Mouse (Mus musculus) heart, embryonic 10.5 days (tissue): ENCODE results near the gene Evc2. TPM values are rescaled to one million over a fixed set of nuclear protein-coding genes. Genes with fewer than 3 reads are reported as not detected.

Experiments used
- DNase-seq: peaks from one replicate; pipeline ENCODE4 v3.0.0-alpha.2; 2017; ENCODE audit warnings: low spot score
- H3K27ac ChIP-seq: fragments of 300-500 bp; sonication (generic); 2 replicates; pipeline ENCODE4 v1.5.1; 2016; ENCODE audit warnings: mild to moderate bottlenecking
- H3K27me3 ChIP-seq: fragments of 300-500 bp; sonication (generic); 2 replicates; pipeline ENCODE4 v1.6.1; 2016; ENCODE audit warnings: mild to moderate bottlenecking; ENCODE audit not compliant: poor library complexity, insufficient read depth, severe bottlenecking
- H3K36me3 ChIP-seq: fragments of 300-500 bp; sonication (generic); 2 replicates; pipeline ENCODE4 v1.6.1; 2016; ENCODE audit warnings: mild to moderate bottlenecking, moderate library complexity
- H3K4me1 ChIP-seq: fragments of 300-500 bp; sonication (generic); 2 replicates; pipeline ENCODE4 v1.6.1; 2016; ENCODE audit warnings: mild to moderate bottlenecking
- H3K4me3 ChIP-seq: fragments of 300-500 bp; sonication (generic); 2 replicates; pipeline ENCODE4 v1.5.1; 2016; ENCODE audit warnings: mild to moderate bottlenecking, moderate library complexity
- H3K9me3 ChIP-seq: fragments of 300-500 bp; sonication (generic); 2 replicates; pipeline ENCODE4 v1.6.1; 2016; ENCODE audit warnings: mild to moderate bottlenecking, moderate library complexity
- WGBS: fragments of 180-500 bp; shearing (Covaris S2); methylation state at CpG from one replicate; pipeline ENCODE4 v1.1.7; 2016; 5-methylcytosine and 5-hydroxymethylcytosine counted together
- polyA plus RNA-seq: library from polyadenylated mRNA; unstranded; fragments of >200 nt; fragmentation: Nextera tagmentation; extraction: Ambion mirVana; gene quantifications from 2 replicates; pipeline ENCODE4 v1.2.1, GENCODE M21; 2016

Evc2 gene
- polyA plus RNA-seq, 1 experiment from 2014 or later: 14.9 TPM

- Histone ChIP-seq H3K27ac (no peak overlapping the region), H3K4me1 (no peaks in the 10 kb centered on the region; the same call in 1 of the 2 replicates), H3K27me3 (no peaks in the 10 kb centered on the region), H3K36me3 (no peaks in the 10 kb centered on the region), H3K4me3 (no peak overlapping the region), H3K9me3 (no peaks in the 10 kb centered on the region; the same call in 1 of the 2 replicates)
- DNase-seq: no peak
- 91% methylated on average over 2 of the region's 2 CpGs for WGBS
Observed at GRCm38 (mm10) chr5:37457831-37458230, 119.5 kb downstream of the Evc2 start.

GRCm38 (mm10) chr5:37458236-37458635, 119.9 kb downstream of the Evc2 start:
- no peak overlapping the region for H3K4me3 ChIP-seq
- no peaks in the 10 kb centered on the region; the same call in 1 of the 2 replicates for H3K9me3 ChIP-seq
- H3K27me3 ChIP-seq: no peaks in the 10 kb centered on the region
- no peak for DNase-seq
- no peaks in the 10 kb centered on the region for H3K36me3 ChIP-seq
- H3K4me1 ChIP-seq: no peaks in the 10 kb centered on the region; the same call in 1 of the 2 replicates
- no peak overlapping the region for H3K27ac ChIP-seq
- 77% methylated on average over 2 of the region's 2 CpGs for WGBS

- no peaks in the 10 kb centered on the region for H3K36me3 ChIP-seq
- H3K27me3 ChIP-seq: no peaks in the 10 kb centered on the region
- peaks cover 8% of the 10 kb centered on the region; the same call in 1 of the 2 replicates for H3K4me1 ChIP-seq
- H3K4me3 ChIP-seq: no peak overlapping the region
- H3K9me3 ChIP-seq: no peaks in the 10 kb centered on the region
- no peak for DNase-seq
- no peak overlapping the region for H3K27ac ChIP-seq
- WGBS: 90% methylated on average over 10 of the region's 10 CpGs
Observed at GRCm38 (mm10) chr5:37465461-37465860, 127.2 kb downstream of the Evc2 start.

GRCm38 (mm10) chr5:37467646-37468045, 129.3 kb downstream of the Evc2 start:
- Histone ChIP-seq H3K4me3 (no peak overlapping the region), H3K9me3 (no peaks in the 10 kb centered on the region), H3K36me3 (no peaks in the 10 kb centered on the region), H3K27ac (no peak overlapping the region), H3K27me3 (no peaks in the 10 kb centered on the region), H3K4me1 (peaks cover 8% of the 10 kb centered on the region; the same call in 1 of the 2 replicates)
- no peak for DNase-seq
- 61% methylated on average over 2 of the region's 2 CpGs for WGBS

GRCm38 (mm10) chr5:37469031-37469430, 130.7 kb downstream of the Evc2 start:
- Histone ChIP-seq H3K9me3 (no peaks in the 10 kb centered on the region), H3K27me3 (no peaks in the 10 kb centered on the region), H3K27ac (no peak overlapping the region), H3K4me1 (peaks cover 8% of the 10 kb centered on the region; the same call in 1 of the 2 replicates), H3K4me3 (no peak overlapping the region), H3K36me3 (no peaks in the 10 kb centered on the region)
- no peak for DNase-seq
- 68% methylated on average over 5 of the region's 5 CpGs for WGBS

GRCm38 (mm10) chr5:37471584-37471983, 133.3 kb downstream of the Evc2 start:
- no peaks in the 10 kb centered on the region for H3K9me3 ChIP-seq
- H3K36me3 ChIP-seq: no peaks in the 10 kb centered on the region
- WGBS: 76% methylated on average over 4 of the region's 4 CpGs
- no peak for DNase-seq
- no peaks in the 10 kb centered on the region for H3K27me3 ChIP-seq
- no peak overlapping the region for H3K4me3 ChIP-seq
- H3K4me1 ChIP-seq: no peaks in the 10 kb centered on the region
- no peak overlapping the region for H3K27ac ChIP-seq

- Histone ChIP-seq H3K9me3 (no peaks in the 10 kb centered on the region), H3K4me1 (no peaks in the 10 kb centered on the region), H3K4me3 (no peak overlapping the region), H3K27ac (no peak overlapping the region), H3K27me3 (no peaks in the 10 kb centered on the region), H3K36me3 (no peaks in the 10 kb centered on the region)
- 73% methylated on average over 3 of the region's 3 CpGs for WGBS
- no peak for DNase-seq
Observed at GRCm38 (mm10) chr5:37472025-37472608, 133.8 kb downstream of the Evc2 start.

Other genes starting within 250 kb of the Evc2 start
- 17.7 and 25.2 TPM in 2 replicates for gene Crmp1, start 96.6 kb upstream of the Evc2 start, polyA plus RNA-seq
- 6.4 and 9.7 TPM in 2 replicates for gene Evc, start 1.6 kb upstream of the Evc2 start, polyA plus RNA-seq